Mouse (Mus musculus): ENCODE results near the gene Srrm3. TPM values are rescaled to one million over a fixed set of nuclear protein-coding genes. Genes with fewer than 3 reads are reported as not detected.
A peak's percentile ranks its signal among the peaks of the same experiment; 100 is the strongest.

The Srrm3 gene
- polyA plus RNA-seq (2012; rRNA removed) = 0.04 and 0.08 TPM in 2 replicates

DNA sequence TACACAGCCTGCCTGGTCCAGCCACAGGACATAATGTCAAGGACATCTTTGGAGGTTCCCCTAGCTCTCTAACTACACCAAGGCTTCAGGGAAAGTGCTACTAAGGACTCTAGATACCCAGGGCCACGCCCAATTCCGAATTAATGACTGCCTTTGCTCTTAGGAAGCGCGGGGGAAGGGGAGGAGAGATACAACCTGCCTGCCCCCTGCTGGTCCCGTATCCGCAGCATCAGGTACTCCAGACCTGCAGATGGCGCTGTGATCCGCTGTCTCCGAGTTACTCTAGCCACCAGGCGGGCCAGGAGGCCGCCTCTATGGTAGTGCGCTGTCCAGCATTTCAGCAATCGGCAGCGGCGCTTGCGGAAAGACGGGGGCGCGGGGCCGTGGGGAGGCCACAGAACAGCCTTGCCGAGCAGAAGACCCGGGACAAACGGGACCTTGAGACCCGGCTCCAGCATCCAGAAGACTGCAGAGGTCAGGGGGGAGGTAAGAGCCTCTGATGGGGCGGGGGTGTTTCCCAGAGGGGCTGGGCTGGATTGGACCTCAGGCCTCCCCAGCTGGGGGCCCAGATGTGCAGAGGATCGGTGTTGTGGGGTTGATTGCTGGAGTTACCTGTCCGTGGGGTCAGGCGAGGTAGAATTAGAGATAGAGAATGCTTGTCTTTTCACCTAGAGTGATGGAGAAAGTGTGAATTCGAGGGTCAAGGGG is at the start of gene Srrm3:
Gene Srrm3 (plus strand): TSS at position 336 of the 708 bp plus-strand sequence.
- no peak for DNase-seq (ENCODE audit: low read depth)

- no peak for DNase-seq (ENCODE audit: low read depth)
Observed at GRCm38 (mm10) chr5:135761881-135762280, 44.8 kb upstream of the Srrm3 start.

DNA sequence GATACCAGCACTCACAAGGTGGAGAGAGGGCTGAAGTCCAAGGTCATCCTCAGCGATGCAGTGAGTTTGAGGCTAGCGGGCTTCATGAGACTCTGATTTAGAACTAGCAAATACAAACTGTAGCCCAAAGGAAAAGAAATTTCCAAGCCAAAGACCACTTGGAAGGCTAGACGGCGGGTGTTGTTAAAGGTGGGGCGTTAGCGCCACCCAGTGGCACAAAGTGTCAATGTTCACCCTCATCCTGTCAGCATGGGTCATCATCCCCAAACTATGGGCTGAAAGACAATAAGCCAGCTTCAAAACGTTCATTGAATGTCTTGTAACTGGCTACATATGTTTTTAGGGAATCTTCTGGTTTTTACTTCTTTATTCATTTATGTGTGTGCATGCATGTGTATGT is 43.2 kb upstream of the Srrm3 start:
- no peak for DNase-seq (ENCODE audit: low read depth)

- peak; percentile 66 for DNase-seq (ENCODE audit: low read depth)
Observed at GRCm38 (mm10) chr5:135764971-135765370, 41.7 kb upstream of the Srrm3 start.

GRCm38 (mm10) chr5:135772519-135772918 is 34.2 kb upstream of the Srrm3 start:
- no peak for DNase-seq (ENCODE audit: low read depth)

- DNase-seq (ENCODE audit: low read depth) = no peak
Observed at GRCm38 (mm10) chr5:135776546-135776945, 30.1 kb upstream of the Srrm3 start.

GRCm38 (mm10) chr5:135777796-135778470 is 28.8 kb upstream of the Srrm3 start, which contains the start of gene Styxl1:
TSS of gene Styxl1 (minus strand) at chr5:135778385.
- DNase-seq (ENCODE audit: low read depth) = no peak

GRCm38 (mm10) chr5:135778471-135779445 is 27.9 kb upstream of the Srrm3 start, which contains the start of gene Mdh2:
TSS of gene Mdh2 (plus strand) at chr5:135778480.
- peak; percentile 97 for DNase-seq (ENCODE audit: low read depth)

DNA sequence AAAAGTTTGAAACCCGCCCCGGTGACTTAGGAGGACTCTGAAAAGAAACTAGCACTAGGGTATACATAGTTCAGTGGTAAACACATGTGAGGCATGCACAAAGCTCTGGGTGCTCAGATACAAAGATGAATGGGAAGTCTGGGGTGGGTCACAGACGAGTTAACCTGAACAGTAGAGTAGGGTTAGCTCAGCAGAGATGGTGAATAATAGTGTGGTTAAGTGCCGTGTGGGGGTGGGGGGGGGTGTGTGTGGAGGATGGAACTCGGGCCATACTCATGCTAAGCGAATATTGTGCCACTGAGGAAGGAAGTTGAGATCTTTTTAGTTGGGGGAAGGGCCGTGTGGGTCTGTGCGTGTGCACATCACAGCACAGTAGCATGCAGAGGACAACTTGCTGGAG is 26.4 kb upstream of the Srrm3 start:
- DNase-seq (ENCODE audit: low read depth) = no peak

DNA sequence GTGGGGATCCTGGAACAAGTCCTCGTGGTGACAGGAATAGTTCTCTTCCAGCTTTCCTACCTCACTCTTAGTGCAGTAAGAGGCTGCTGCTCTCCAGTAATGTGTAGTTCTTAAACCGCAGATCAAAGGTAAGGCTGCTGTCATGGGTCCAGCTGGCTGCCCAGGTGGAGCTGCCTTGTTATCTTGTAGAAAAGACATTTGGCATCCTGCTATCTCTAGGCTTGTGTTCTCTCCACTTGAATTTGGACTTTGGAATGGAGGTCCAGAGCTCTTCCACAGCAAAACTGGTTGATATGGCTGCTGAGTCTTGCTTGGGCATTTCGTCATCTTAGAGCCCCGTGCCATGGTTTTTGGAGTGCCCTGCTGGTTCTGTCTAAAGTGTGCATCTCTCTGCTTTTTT is 23.8 kb upstream of the Srrm3 start:
- no peak for DNase-seq (ENCODE audit: low read depth)

- DNase-seq (ENCODE audit: low read depth) = no peak
Observed at GRCm38 (mm10) chr5:135793996-135794858, 12.5 kb upstream of the Srrm3 start.

- no peak for DNase-seq (ENCODE audit: low read depth)
Observed at GRCm38 (mm10) chr5:135794859-135795181, 11.9 kb upstream of the Srrm3 start.

DNA sequence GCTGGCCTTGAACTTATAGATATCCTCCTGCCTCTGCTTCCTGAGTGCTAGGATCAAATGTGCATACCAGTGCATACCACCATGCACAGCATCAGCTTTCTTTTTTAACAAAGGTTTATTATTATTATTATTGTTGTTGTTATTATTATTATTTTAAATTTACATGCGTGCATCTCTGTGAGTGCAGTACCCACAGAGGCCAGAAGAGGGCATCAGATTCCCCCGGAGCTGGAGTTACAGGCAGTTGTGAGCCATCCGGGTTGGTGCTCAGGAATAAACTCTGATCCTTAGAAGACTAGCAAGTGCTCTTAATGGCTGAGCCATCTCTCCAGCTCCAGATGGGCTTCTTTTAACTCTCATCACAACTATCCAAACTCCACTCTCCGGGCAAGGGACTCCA is 6.9 kb upstream of the Srrm3 start:
- DNase-seq (ENCODE audit: low read depth) = no peak

DNA sequence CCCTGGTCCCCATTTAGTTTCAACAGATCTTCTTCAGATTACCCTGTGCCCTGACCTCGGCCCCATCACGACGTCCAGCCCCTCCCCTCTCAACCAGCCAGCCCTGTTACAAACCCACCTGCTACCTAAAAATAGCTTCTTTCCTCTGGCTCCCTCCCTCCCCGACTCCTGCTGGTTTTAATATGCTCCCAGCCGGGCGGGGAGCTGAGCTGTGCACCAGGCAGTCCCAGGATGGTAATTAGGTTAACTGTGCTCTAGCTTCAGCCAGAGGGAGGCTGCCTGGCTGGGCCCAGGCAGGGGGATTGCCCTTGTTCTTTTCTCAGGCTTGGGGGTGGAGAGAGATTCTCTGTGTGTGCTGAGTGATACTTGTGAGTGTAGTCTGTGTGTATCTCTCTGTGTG is 5.8 kb upstream of the Srrm3 start:
- no peak for DNase-seq (ENCODE audit: low read depth)

GRCm38 (mm10) chr5:135802641-135803040 is 4.0 kb upstream of the Srrm3 start:
- DNase-seq (ENCODE audit: low read depth) = no peak

DNA sequence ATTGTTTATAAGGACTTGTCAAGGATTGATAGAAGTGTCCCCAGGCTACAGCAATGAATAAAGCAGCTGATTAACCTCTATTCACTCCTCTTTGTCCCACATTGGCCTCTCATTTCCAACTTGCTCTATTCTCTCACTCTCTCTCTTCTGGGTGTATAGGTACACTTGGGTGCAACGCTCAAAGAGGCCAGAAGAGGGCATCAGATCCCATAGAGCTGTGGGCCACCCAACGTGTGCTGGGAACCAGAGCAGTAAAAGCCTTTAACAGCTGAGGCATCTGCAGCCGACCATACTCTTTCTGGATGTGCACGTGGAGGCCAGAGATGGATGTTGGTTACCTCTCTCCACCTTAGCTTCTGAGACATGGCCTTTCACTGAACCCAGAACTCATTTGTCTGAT is 3.6 kb upstream of the Srrm3 start:
- no peak for DNase-seq (ENCODE audit: low read depth)

- DNase-seq (ENCODE audit: low read depth) = no peak
Observed at GRCm38 (mm10) chr5:135803676-135804075, 3.0 kb upstream of the Srrm3 start.

DNA sequence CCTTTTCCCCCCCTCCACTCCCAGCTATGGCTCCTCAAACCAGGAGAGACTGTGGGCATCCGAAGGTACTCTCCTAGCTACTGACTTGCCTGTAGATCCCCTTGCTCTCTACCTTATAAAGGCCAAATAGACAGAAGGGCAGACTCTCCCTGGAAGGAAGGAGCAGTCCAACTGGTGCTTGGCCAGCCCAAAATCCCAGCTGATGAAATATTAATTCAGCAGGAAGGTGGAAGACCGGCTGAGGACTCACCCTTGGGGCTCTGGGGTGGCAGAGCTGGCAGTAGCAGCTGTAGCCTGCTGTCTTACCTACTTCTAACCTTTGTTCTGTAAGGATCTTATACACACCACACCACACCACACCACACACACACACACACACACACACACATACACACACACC is 2.0 kb upstream of the Srrm3 start:
- DNase-seq (ENCODE audit: low read depth) = no peak

GRCm38 (mm10) chr5:135807263-135807637 is 560 bp downstream of the Srrm3 start:
- no peak for DNase-seq (ENCODE audit: low read depth)

GRCm38 (mm10) chr5:135812991-135813390 is 6.3 kb downstream of the Srrm3 start:
- no peak for DNase-seq (ENCODE audit: low read depth)

DNA sequence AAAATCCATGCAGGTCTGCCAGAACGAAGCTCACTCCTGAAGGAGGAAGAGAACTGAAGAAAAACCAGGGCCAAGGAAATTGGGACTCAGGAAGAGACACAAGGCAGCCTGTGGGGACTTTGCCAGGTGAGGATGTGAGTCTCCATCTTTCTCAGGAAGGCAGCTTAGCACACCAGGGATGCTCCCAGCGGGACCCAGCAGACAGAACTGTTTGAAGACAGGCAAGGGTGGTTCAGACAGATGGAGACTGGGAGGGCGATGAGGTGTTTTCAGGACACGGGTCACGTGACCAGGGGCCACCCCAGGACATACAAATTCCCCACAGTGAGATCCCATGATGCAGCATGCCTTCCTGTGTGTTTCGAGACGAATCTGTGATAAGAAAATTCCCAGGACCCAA is 11.8 kb downstream of the Srrm3 start:
- DNase-seq (ENCODE audit: low read depth) = no peak
